Mouse (Mus musculus) C2C12 (cell line): ENCODE results near the gene 1700001O22Rik.

Experiments used
- CEBPB ChIP-seq: IDR thresholded peaks from one replicate; pipeline ENCODE4 v1.6.1; 2011; ENCODE audit warnings: low read depth, mild to moderate bottlenecking, control low read depth, moderate library complexity
- CTCF ChIP-seq: IDR thresholded peaks from one replicate; pipeline ENCODE4 v1.5.1; 2011; ENCODE audit not compliant: control insufficient read depth, insufficient read depth, insufficient read length

- TF ChIP-seq CTCF (no peak), CEBPB (no peak)
Measured at GRCm38 (mm10) chr2:30752471-30752870, 51.0 kb downstream of the 1700001O22Rik start.
